Mouse (Mus musculus) heart, postnatal 0 days (tissue): ENCODE data around the gene Npr3. TPM values are rescaled to one million over a fixed set of nuclear protein-coding genes. Genes with fewer than 3 reads are reported as not detected.
A peak's percentile ranks its signal among the peaks of the same experiment; 100 is the strongest.

Experiments used
- ATAC-seq: fragments of 200-750 bp; cut with Nextera tagmentation; 2 replicates; pipeline ENCODE4 v1.8.0; 2017; ENCODE audit warnings: low read depth, moderate number of reproducible peaks, moderate library complexity; ENCODE audit not compliant: insufficient read depth
- DNase-seq: peaks from one replicate; pipeline ENCODE4 v3.0.0-alpha.2; 2016; ENCODE audit warnings: low spot score
- H3K27ac ChIP-seq: fragments of 300-500 bp; sonication (generic); 2 replicates; pipeline ENCODE4 v1.5.1; 2014; ENCODE audit warnings: low read depth, mild to moderate bottlenecking
- H3K27me3 ChIP-seq: fragments of 300-500 bp; sonication (generic); 2 replicates; pipeline ENCODE4 v1.6.1; 2014; ENCODE audit warnings: low read length, mixed read lengths; ENCODE audit not compliant: control insufficient read depth, insufficient read depth
- H3K36me3 ChIP-seq: fragments of 300-500 bp; sonication (generic); replicated peaks from 2 replicates; pipeline ENCODE4 v1.6.1; 2014; ENCODE audit warnings: low read length, mixed read lengths; ENCODE audit not compliant: control insufficient read depth, insufficient read depth
- H3K4me1 ChIP-seq: fragments of 300-500 bp; sonication (generic); 2 replicates; pipeline ENCODE4 v1.6.1; 2014; ENCODE audit warnings: antibody characterized with exemption; ENCODE audit not compliant: control insufficient read depth, insufficient read depth
- H3K4me2 ChIP-seq: fragments of 300-500 bp; sonication (generic); 2 replicates; pipeline ENCODE4 v1.6.1; 2014; ENCODE audit warnings: low read depth, mild to moderate bottlenecking, low read length, moderate library complexity
- H3K4me3 ChIP-seq: fragments of 300-500 bp; sonication (generic); 2 replicates; pipeline ENCODE4 v1.5.1; 2014; ENCODE audit warnings: low read depth, low read length
- H3K9ac ChIP-seq: fragments of 300-500 bp; sonication (generic); replicated peaks from 2 replicates; pipeline ENCODE4 v1.6.1; 2014; ENCODE audit warnings: low read depth, low read length, mixed read lengths
- H3K9me3 ChIP-seq: fragments of 300-500 bp; sonication (generic); replicated peaks from 2 replicates; pipeline ENCODE4 v1.6.1; 2016; ENCODE audit warnings: low read length; ENCODE audit not compliant: control insufficient read depth
- CTCF ChIP-seq: IDR thresholded peaks from 2 replicates; pipeline ENCODE4 v1.5.1; 2016; ENCODE audit warnings: antibody characterized with exemption, control low read depth, low read depth
- EP300 ChIP-seq: IDR thresholded peaks from 2 replicates; pipeline ENCODE4 v1.6.1; 2016; ENCODE audit warnings: antibody characterized with exemption, low read depth
- WGBS: fragments of 180-500 bp; shearing (Covaris S2); extraction: QIAGEN DNeasy Blood & Tissue Kit; methylation state at CpG from one replicate; pipeline ENCODE4 v1.1.7; 2014; 5-methylcytosine and 5-hydroxymethylcytosine counted together
- polyA plus RNA-seq: library from polyadenylated mRNA; unstranded; fragments of >200 nt; fragmentation: Nextera tagmentation; extraction: Ambion mirVana; gene quantifications from 2 replicates; pipeline ENCODE4 v1.2.1, GENCODE M21; 2015
- total RNA-seq: library from RNA; depleted of rRNA; stranded (reverse); fragments of >200 nt; gene quantifications from 2 replicates; pipeline ENCODE4 v1.2.3, GENCODE M21; 2014; ENCODE audit warnings: low replicate concordance

Gene Npr3
- total and polyA plus RNA-seq, 2 experiments from 2014 or later = 5.3 to 38.8 TPM

- Histone ChIP-seq H3K4me1 (peaks cover 17% of the 10 kb centered on the region), H3K9me3 (no peaks in the 10 kb centered on the region), H3K4me3 (no peak overlapping the region), H3K4me2 (peak overlapping the region; percentile 40; the same call in 1 of the 2 replicates), H3K27ac (no peak overlapping the region), H3K36me3 (no peaks in the 10 kb centered on the region), H3K9ac (no peak overlapping the region), H3K27me3 (peaks cover 28% of the 10 kb centered on the region)
- TF ChIP-seq CTCF (no peak), EP300 (no peak)
- ATAC-seq (no peak), DNase-seq (no peak)
- 25% methylated on average over 11 of the region's 11 CpGs for WGBS
These were observed 1.1 kb upstream of the Npr3 start for GRCm38 (mm10) chr15:11908166-11908565.

- peak overlapping the region; percentile 50; the same call in 1 of the 2 replicates for H3K9ac ChIP-seq
- no peaks in the 10 kb centered on the region for H3K36me3 ChIP-seq
- TF ChIP-seq EP300 (no peak), CTCF (no peak)
- DNase-seq (peak; percentile 35), ATAC-seq (peak; percentile 58)
- H3K27ac ChIP-seq = peak overlapping the region; percentile 71
- peaks cover 32% of the 10 kb centered on the region for H3K27me3 ChIP-seq
- WGBS = under 1% methylated on average over 35 of the region's 36 CpGs
- peak overlapping the region; percentile 95 for H3K4me2 ChIP-seq
- no peaks in the 10 kb centered on the region for H3K9me3 ChIP-seq
- peak overlapping the region; percentile 68 for H3K4me3 ChIP-seq
- peaks cover 17% of the 10 kb centered on the region for H3K4me1 ChIP-seq
These were observed 991 bp downstream of the Npr3 start for GRCm38 (mm10) chr15:11906021-11906570.

- ATAC-seq = peak; percentile 12; the same call in 1 of the 2 replicates
- Histone ChIP-seq H3K9ac (peak overlapping the region; percentile 50), H3K9me3 (no peaks in the 10 kb centered on the region), H3K4me2 (peak overlapping the region; percentile 95), H3K4me3 (peak overlapping the region; percentile 68), H3K4me1 (peaks cover 17% of the 10 kb centered on the region), H3K27ac (peak overlapping the region; percentile 33), H3K27me3 (peaks cover 32% of the 10 kb centered on the region), H3K36me3 (no peaks in the 10 kb centered on the region)
- WGBS = under 1% methylated on average over 90 of the region's 90 CpGs
- no peak for TF ChIP-seq EP300
- no peak for TF ChIP-seq CTCF
- no peak for DNase-seq
These were observed 2.0 kb downstream of the Npr3 start for GRCm38 (mm10) chr15:11904848-11905672.

GRCm38 (mm10) chr15:11904043-11904847 is 2.8 kb downstream of the Npr3 start:
- Histone ChIP-seq H3K4me2 (peak overlapping the region; percentile 95), H3K4me3 (peak overlapping the region; percentile 68), H3K27ac (peak overlapping the region; percentile 33), H3K36me3 (no peaks in the 10 kb centered on the region), H3K9ac (peak overlapping the region; percentile 50), H3K9me3 (no peaks in the 10 kb centered on the region), H3K4me1 (peaks cover 17% of the 10 kb centered on the region), H3K27me3 (peaks cover 32% of the 10 kb centered on the region)
- DNase-seq (no peak), ATAC-seq (no peak)
- WGBS = under 1% methylated on average over 48 of the region's 48 CpGs
- TF ChIP-seq EP300 (no peak), CTCF (no peak)
